Mouse (Mus musculus): ENCODE measurements at regions not wholly inside any gene's neighbourhood (a gene's known extent, or its start where the extent isn't known, plus 50 kb on each side); places are given as distances from the start of the nearest gene placed in this dataset.

DNA sequence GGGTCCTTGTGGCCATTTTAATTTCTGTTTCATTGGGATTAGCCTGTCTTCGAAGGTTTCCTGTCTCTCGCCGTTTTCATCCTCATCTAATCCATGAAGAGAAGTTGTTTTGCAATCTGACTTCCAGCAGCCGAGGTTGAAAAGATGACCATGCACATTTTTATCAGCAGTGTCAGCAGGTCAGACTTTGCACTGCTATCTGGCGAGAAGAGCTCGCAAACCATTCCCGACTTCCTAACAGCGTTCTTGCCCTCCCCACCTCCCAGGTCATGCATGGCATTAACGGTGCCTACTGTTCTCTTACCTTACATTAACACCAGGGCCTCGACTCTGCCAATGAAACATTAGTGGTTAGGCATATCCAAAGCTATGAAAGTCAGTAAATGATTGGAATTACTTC, 60.1 kb upstream of the Elovl6 start:
- Histone ChIP-seq H3K27ac (no peak overlapping the region), H3K4me1 (no peaks in the 10 kb centered on the region), H3K27me3 (no peaks in the 10 kb centered on the region), H3K4me2 (no peak overlapping the region), H3K4me3 (no peak overlapping the region), H3K9me3 (replicated peaks) (no peaks in the 10 kb centered on the region), H3K9ac (no peak overlapping the region), H3K36me3 (ENCODE audit: poor library complexity, severe bottlenecking) (no peaks in the 10 kb centered on the region)
- ATAC-seq, result no peak
- WGBS, result 94% methylated on average over 10 of the region's 10 CpGs

- no peak for ATAC-seq
- no peaks in the 10 kb centered on the region for H3K36me3 ChIP-seq (ENCODE audit: poor library complexity, severe bottlenecking)
- H3K4me1 ChIP-seq, result no peaks in the 10 kb centered on the region
- H3K9ac ChIP-seq, result no peak overlapping the region
- H3K27ac ChIP-seq, result no peak overlapping the region
- no peaks in the 10 kb centered on the region for H3K9me3 ChIP-seq (replicated peaks)
- WGBS, result 93% methylated on average over 7 of the region's 7 CpGs
- no peaks in the 10 kb centered on the region for H3K27me3 ChIP-seq
- H3K4me2 ChIP-seq, result no peak overlapping the region
- H3K4me3 ChIP-seq, result no peak overlapping the region
Measured at GRCm38 (mm10) chr3:129474451-129474850, 57.7 kb upstream of the Elovl6 start.

DNA sequence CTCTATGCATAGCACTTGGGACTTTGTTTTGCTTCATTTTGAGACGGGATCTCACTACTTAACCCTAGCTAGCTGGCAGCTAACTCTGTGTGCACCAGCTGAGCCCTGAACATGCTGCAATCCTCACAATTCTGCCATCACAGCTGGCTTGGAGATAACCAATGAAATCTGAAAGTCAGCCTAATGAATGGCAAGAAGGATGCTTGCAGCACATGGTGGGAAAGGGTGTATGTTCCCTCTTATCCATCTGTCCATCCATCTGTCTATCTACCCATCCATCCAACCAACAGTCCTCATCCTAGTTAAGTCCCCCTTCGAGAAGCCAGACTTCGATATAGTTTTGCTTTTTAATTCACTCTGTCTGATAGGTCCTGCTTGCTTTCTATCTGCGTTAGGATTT, 55.9 kb upstream of the Elovl6 start:
- no peak for ATAC-seq
- Histone ChIP-seq H3K27ac (no peak overlapping the region), H3K4me1 (no peaks in the 10 kb centered on the region), H3K36me3 (ENCODE audit: poor library complexity, severe bottlenecking) (no peaks in the 10 kb centered on the region), H3K4me3 (no peak overlapping the region), H3K9ac (no peak overlapping the region), H3K9me3 (replicated peaks) (no peaks in the 10 kb centered on the region), H3K27me3 (no peaks in the 10 kb centered on the region), H3K4me2 (no peak overlapping the region)
- WGBS, result 91% methylated on average over 4 of the region's 4 CpGs

DNA sequence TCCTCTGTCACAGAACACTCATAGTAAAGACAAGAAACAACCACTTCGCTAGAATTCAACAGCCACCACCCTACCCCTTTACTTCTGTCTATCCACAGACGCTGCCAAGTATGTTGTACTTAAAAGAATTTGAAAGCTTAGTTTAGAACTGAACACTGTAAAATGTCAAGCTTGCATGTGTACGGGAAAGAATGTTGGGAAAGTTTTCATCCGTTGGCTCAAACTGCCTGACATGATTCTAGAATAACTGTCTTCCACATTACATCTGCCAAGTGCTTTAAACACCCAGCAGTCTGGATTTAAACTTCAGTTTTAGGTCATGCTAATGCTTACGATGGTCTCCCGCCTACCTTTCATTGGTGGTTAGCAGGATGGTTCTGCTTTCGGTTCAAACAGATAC, 54.1 kb upstream of the Elovl6 start:
- H3K9ac ChIP-seq, result no peak overlapping the region
- no peak overlapping the region for H3K4me2 ChIP-seq
- no peaks in the 10 kb centered on the region for H3K9me3 ChIP-seq (replicated peaks)
- no peaks in the 10 kb centered on the region for H3K36me3 ChIP-seq (ENCODE audit: poor library complexity, severe bottlenecking)
- H3K4me3 ChIP-seq, result no peak overlapping the region
- no peaks in the 10 kb centered on the region for H3K4me1 ChIP-seq
- ATAC-seq, result no peak
- no peaks in the 10 kb centered on the region for H3K27me3 ChIP-seq
- H3K27ac ChIP-seq, result no peak overlapping the region
- 94% methylated on average over 7 of the region's 7 CpGs for WGBS

- Histone ChIP-seq H3K4me1 (no peaks in the 10 kb centered on the region), H3K9me3 (replicated peaks) (no peaks in the 10 kb centered on the region), H3K4me3 (no peak overlapping the region), H3K27ac (no peak overlapping the region), H3K27me3 (no peaks in the 10 kb centered on the region), H3K4me2 (no peak overlapping the region), H3K36me3 (ENCODE audit: poor library complexity, severe bottlenecking) (no peaks in the 10 kb centered on the region), H3K9ac (no peak overlapping the region)
- no peak for ATAC-seq
- WGBS, result 95% methylated on average over 3 of the region's 3 CpGs
Measured at GRCm38 (mm10) chr3:129481293-129481692, 50.9 kb upstream of the Elovl6 start.

Data from forebrain, embryonic 13.5 days (tissue).